Mouse (Mus musculus) stomach, postnatal 0 days (tissue): Measurements from ENCODE around the gene Adamts9. TPM values are rescaled to one million over a fixed set of nuclear protein-coding genes. Genes with fewer than 3 reads are reported as not detected.

Experiments
- ATAC-seq: fragments of 200-750 bp; cut with Nextera tagmentation; 2 replicates; pipeline ENCODE4 v1.8.0; 2017; ENCODE audit not compliant: low FRiP score, low TSS enrichment
- DNase-seq: peaks from one replicate; pipeline ENCODE4 v3.0.0-alpha.2; 2016; ENCODE audit warnings: low spot score
- H3K27ac ChIP-seq: fragments of 300-500 bp; sonication (generic); replicated peaks from 2 replicates; pipeline ENCODE4 v1.5.1; 2014; ENCODE audit warnings: mild to moderate bottlenecking, control low read depth
- H3K27me3 ChIP-seq: fragments of 300-500 bp; sonication (generic); 2 replicates; pipeline ENCODE4 v1.6.1; 2014; ENCODE audit warnings: low read length; ENCODE audit not compliant: control insufficient read depth, insufficient read depth
- H3K36me3 ChIP-seq: fragments of 300-500 bp; sonication (generic); 2 replicates; pipeline ENCODE4 v1.6.1; 2014; ENCODE audit warnings: low read length, mixed read lengths; ENCODE audit not compliant: control insufficient read depth, insufficient read depth
- H3K4me1 ChIP-seq: fragments of 300-500 bp; sonication (generic); replicated peaks from 2 replicates; pipeline ENCODE4 v1.6.1; 2014; ENCODE audit warnings: antibody characterized with exemption; ENCODE audit not compliant: control insufficient read depth, insufficient read depth
- H3K4me2 ChIP-seq: fragments of 300-500 bp; sonication (generic); replicated peaks from 2 replicates; pipeline ENCODE4 v1.6.1; 2014; ENCODE audit warnings: low read depth, mild to moderate bottlenecking, control low read depth, moderate library complexity
- H3K4me3 ChIP-seq: fragments of 300-500 bp; sonication (generic); 2 replicates; pipeline ENCODE4 v1.5.1; 2014; ENCODE audit warnings: low read depth, low read length, control low read depth
- H3K9ac ChIP-seq: fragments of 300-500 bp; sonication (generic); 2 replicates; pipeline ENCODE4 v1.6.1; 2014; ENCODE audit warnings: mild to moderate bottlenecking, low read length, control low read depth, mixed read lengths
- H3K9me3 ChIP-seq: fragments of 300-500 bp; sonication (generic); 2 replicates; pipeline ENCODE4 v1.6.1; 2016; ENCODE audit warnings: low read length; ENCODE audit not compliant: control insufficient read depth
- CTCF ChIP-seq: IDR thresholded peaks from 2 replicates; pipeline ENCODE4 v1.5.1; 2016; ENCODE audit warnings: antibody characterized with exemption, low read depth, mild to moderate bottlenecking, moderate library complexity
- EP300 ChIP-seq: optimal IDR thresholded peaks from 2 replicates; pipeline ENCODE3; 2016; ENCODE audit warnings: antibody characterized with exemption
- WGBS: fragments of 180-500 bp; shearing (Covaris S2); extraction: QIAGEN DNeasy Blood & Tissue Kit; methylation state at CpG from one replicate; pipeline ENCODE4 v1.1.7; 2014; 5-methylcytosine and 5-hydroxymethylcytosine counted together
- polyA plus RNA-seq: library from polyadenylated mRNA; unstranded; fragments of >200 nt; fragmentation: Nextera tagmentation; extraction: Ambion mirVana; gene quantifications from 2 replicates; pipeline ENCODE4 v1.2.1, GENCODE M21; 2015

Adamts9 gene
- polyA plus RNA-seq, 1 experiment from 2014 or later: 2.5 TPM

GRCm38 (mm10) chr6:92981451-92982186 lies 38.3 kb upstream of the Adamts9 start:
- no peak for TF ChIP-seq CTCF
- TF ChIP-seq EP300: no peak
- Histone ChIP-seq H3K9me3 (no peaks in the 10 kb centered on the region), H3K4me3 (no peak overlapping the region), H3K36me3 (no peaks in the 10 kb centered on the region), H3K9ac (no peak overlapping the region), H3K27me3 (no peaks in the 10 kb centered on the region), H3K4me1 (no peaks in the 10 kb centered on the region), H3K4me2 (no peak overlapping the region), H3K27ac (no peak overlapping the region)
- ATAC-seq (no peak), DNase-seq (no peak)
- WGBS: 79% methylated on average over 7 of the region's 7 CpGs

GRCm38 (mm10) chr6:92973340-92973739 lies 30.0 kb upstream of the Adamts9 start:
- TF ChIP-seq CTCF (no peak), EP300 (no peak)
- H3K9ac ChIP-seq: no peak overlapping the region
- no peaks in the 10 kb centered on the region for H3K4me1 ChIP-seq
- no peaks in the 10 kb centered on the region for H3K9me3 ChIP-seq
- H3K36me3 ChIP-seq: no peaks in the 10 kb centered on the region
- WGBS: 80% methylated on average over 3 of the region's 3 CpGs
- H3K4me2 ChIP-seq: no peak overlapping the region
- H3K27me3 ChIP-seq: no peaks in the 10 kb centered on the region
- no peak overlapping the region for H3K4me3 ChIP-seq
- H3K27ac ChIP-seq: no peak overlapping the region
- no peak for ATAC-seq
- DNase-seq: no peak

GRCm38 (mm10) chr6:92968718-92969117 lies 25.4 kb upstream of the Adamts9 start:
- no peak for DNase-seq
- Histone ChIP-seq H3K36me3 (no peaks in the 10 kb centered on the region), H3K4me1 (no peaks in the 10 kb centered on the region), H3K27me3 (no peaks in the 10 kb centered on the region), H3K9ac (no peak overlapping the region), H3K9me3 (no peaks in the 10 kb centered on the region), H3K4me3 (no peak overlapping the region), H3K4me2 (no peak overlapping the region), H3K27ac (no peak overlapping the region)
- TF ChIP-seq CTCF (no peak), EP300 (no peak)
- no peak for ATAC-seq
- 65% methylated on average over 3 of the region's 3 CpGs for WGBS

- TF ChIP-seq EP300 (no peak), CTCF (no peak)
- DNase-seq: no peak
- H3K4me1 ChIP-seq: no peaks in the 10 kb centered on the region
Measured at GRCm38 (mm10) chr6:92968216-92968615, 24.9 kb upstream of the Adamts9 start.

GRCm38 (mm10) chr6:92962966-92963365 lies 19.7 kb upstream of the Adamts9 start:
- Histone ChIP-seq H3K9me3 (no peaks in the 10 kb centered on the region), H3K27ac (no peak overlapping the region), H3K4me1 (no peaks in the 10 kb centered on the region), H3K27me3 (no peaks in the 10 kb centered on the region), H3K36me3 (no peaks in the 10 kb centered on the region), H3K4me2 (no peak overlapping the region), H3K9ac (no peak overlapping the region), H3K4me3 (no peak overlapping the region)
- 74% methylated on average over 3 of the region's 3 CpGs for WGBS
- TF ChIP-seq EP300: no peak
- TF ChIP-seq CTCF: no peak
- no peak for DNase-seq
- no peak for ATAC-seq

More at GRCm38 (mm10) chr6:92968216-92968615, 24.9 kb upstream of the Adamts9 start:
- Histone ChIP-seq H3K9ac (no peak overlapping the region), H3K4me2 (no peak overlapping the region), H3K36me3 (no peaks in the 10 kb centered on the region), H3K27ac (no peak overlapping the region), H3K27me3 (no peaks in the 10 kb centered on the region), H3K9me3 (no peaks in the 10 kb centered on the region), H3K4me3 (no peak overlapping the region)
- ATAC-seq: no peak
- WGBS: 60% methylated on average over 3 of the region's 3 CpGs

- H3K27ac ChIP-seq: no peak overlapping the region
- TF ChIP-seq CTCF (no peak), EP300 (no peak)
- H3K27me3 ChIP-seq: no peaks in the 10 kb centered on the region
- ATAC-seq: no peak
- H3K4me2 ChIP-seq: no peak overlapping the region
- WGBS: 93% methylated on average over 6 of the region's 6 CpGs
- H3K9me3 ChIP-seq: no peaks in the 10 kb centered on the region
- DNase-seq: no peak
- H3K9ac ChIP-seq: no peak overlapping the region
- no peaks in the 10 kb centered on the region for H3K36me3 ChIP-seq
- no peak overlapping the region for H3K4me3 ChIP-seq
- no peaks in the 10 kb centered on the region for H3K4me1 ChIP-seq
Measured at GRCm38 (mm10) chr6:92960997-92961396, 17.7 kb upstream of the Adamts9 start.
